Mouse (Mus musculus) E14TG2a.4 (cell line): ENCODE measurements around the gene Msln.

Experiments used
- CTCF ChIP-seq: conservative IDR thresholded peaks from 2 replicates; pipeline ENCODE4 v1.5.1; 2014; ENCODE audit warnings: low read length
- NANOG ChIP-seq: IDR thresholded peaks from 2 replicates; pipeline ENCODE4 v1.6.1; 2014; ENCODE audit warnings: borderline replicate concordance, low read length, mixed read lengths

GRCm38 (mm10) chr17:25744311-25744710 is 9.9 kb downstream of the Msln start:
- TF ChIP-seq CTCF = no peak
- no peak for TF ChIP-seq NANOG
